Comparison of ENCODE assay signal across 15 mouse cellular contexts in the genomic region with DNA sequence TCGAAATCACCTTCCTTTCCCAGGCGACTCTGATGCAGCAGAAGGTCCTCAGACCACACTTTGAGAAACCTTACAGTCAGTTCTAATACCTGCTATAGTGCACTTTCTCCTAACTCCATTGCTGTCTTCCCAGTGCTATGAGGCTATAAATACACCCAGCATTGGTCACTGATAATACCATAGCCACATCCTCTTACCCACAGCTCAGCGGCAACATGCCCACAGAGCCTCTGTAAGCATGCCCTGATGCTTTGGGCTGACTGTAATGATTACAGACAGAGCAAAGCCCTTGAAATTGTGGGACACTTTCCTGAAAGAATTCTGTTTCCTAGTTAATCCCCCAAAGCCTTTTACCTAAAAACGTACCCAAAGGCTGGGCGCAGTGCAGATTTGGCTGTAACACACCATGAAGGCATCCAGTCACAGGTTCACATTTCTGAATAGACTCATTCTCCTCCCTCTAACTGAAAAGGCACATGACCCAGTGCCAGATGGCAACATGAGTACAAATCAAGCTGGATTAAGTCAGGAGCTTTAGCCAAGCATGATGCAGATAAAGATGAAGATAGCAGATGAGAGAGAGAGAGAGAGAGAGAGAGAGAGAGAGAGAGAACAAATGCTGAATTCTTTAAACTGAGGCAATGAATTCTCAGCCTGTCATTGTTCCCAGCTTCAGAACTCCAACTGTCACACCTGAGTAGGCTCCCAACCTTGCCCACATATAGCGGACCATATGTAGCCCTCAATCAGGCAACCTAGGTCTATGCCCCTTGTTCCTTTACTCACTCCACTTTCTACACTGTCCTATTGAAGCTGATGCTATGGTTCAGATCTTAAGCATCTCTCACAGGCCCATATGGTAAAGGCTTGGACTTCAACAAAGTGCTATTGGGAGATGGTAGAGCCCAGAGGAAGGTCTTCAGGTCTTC. TPM values are rescaled to one million over a fixed set of nuclear protein-coding genes. Genes with fewer than 3 reads are reported as not detected.
DNase-seq lines count a peak whose midpoint lies in the region; ATAC-seq lines count a peak whose summit lies in the region.
"Had no signal": no experiment of that assay in that cellular context is flagged by ENCODE, and none has a peak within 500 bp of the region (broad histone marks: within the 10 kb centered on the region; RNA-seq: fewer than 3 reads in every experiment).

No protein-coding gene starts in this region.

- 82% methylated on average over 6 of the region's 6 CpGs for WGBS in forebrain, embryonic 14.5 days
- WGBS in forebrain, embryonic 11.5 days = 88% methylated on average over 6 of the region's 6 CpGs
- WGBS in heart, embryonic 10.5 days = 78% methylated on average over 6 of the region's 6 CpGs

- no peaks in the 10 kb centered on the region for H3K27me3 ChIP-seq in forebrain, embryonic 14.5 days (replicated peaks; ENCODE audit: control insufficient read depth, insufficient read depth, low read length)
- H3K27me3 ChIP-seq in forebrain, embryonic 11.5 days (ENCODE audit: control insufficient read depth, insufficient read depth, low read length) = no peaks in the 10 kb centered on the region
- no peaks in the 10 kb centered on the region for H3K27me3 ChIP-seq in heart, embryonic 10.5 days (ENCODE audit: insufficient read depth, poor library complexity, severe bottlenecking)
- H3K27me3 ChIP-seq: heart, embryonic 12.5 days; limb, embryonic 15.5 days had no signal

- peak; percentile 1 for DNase-seq in forebrain, embryonic 14.5 days (ENCODE audit: low spot score)
- DNase-seq in forebrain, embryonic 11.5 days (ENCODE audit: low spot score) = no peak
- DNase-seq in left cerebral cortex, postnatal 4 days = peak; percentile 56
- no peak for DNase-seq in left cerebral cortex, adult 9 months (ENCODE audit: low spot score in 2 of 2)
- peak; percentile 75 to 78 for DNase-seq in cerebellum, postnatal 14 days
- DNase-seq in retina, adult 2 months (ENCODE audit: low read depth, low spot score) = peak; percentile 61
- no peak for DNase-seq in right cerebral cortex, adult 18-20 months
- no peak for DNase-seq in heart, embryonic 10.5 days (ENCODE audit: low spot score)
- DNase-seq: adrenal gland, postnatal 36 days; kidney, postnatal 10 days; lung, adult 2 months; thymus, postnatal 36 days had no signal

- H3K9me3 ChIP-seq in forebrain, embryonic 14.5 days (replicated peaks; ENCODE audit: control insufficient read depth, low read length) = no peaks in the 10 kb centered on the region
- no peaks in the 10 kb centered on the region; the same call in 1 of the 2 replicates for H3K9me3 ChIP-seq in forebrain, embryonic 11.5 days (ENCODE audit: control insufficient read depth, low read length)
- no peaks in the 10 kb centered on the region for H3K9me3 ChIP-seq in heart, embryonic 10.5 days
- H3K9me3 ChIP-seq: heart, embryonic 12.5 days; limb, embryonic 15.5 days; neural tube, embryonic 13.5 days had no signal

- H3K9ac ChIP-seq in forebrain, embryonic 14.5 days (ENCODE audit: low read length) = no peak overlapping the region
- H3K9ac ChIP-seq in forebrain, embryonic 11.5 days (ENCODE audit: low read length) = no peak overlapping the region
- H3K9ac ChIP-seq: heart, embryonic 12.5 days; limb, embryonic 15.5 days; neural tube, embryonic 13.5 days had no signal

- H3K4me1 ChIP-seq in forebrain, embryonic 14.5 days (ENCODE audit: control insufficient read depth, insufficient read depth, low read length) = no peaks in the 10 kb centered on the region
- no peaks in the 10 kb centered on the region for H3K4me1 ChIP-seq in forebrain, embryonic 11.5 days (replicated peaks; ENCODE audit: control insufficient read depth, insufficient read depth, low read length)
- peaks cover 6% of the 10 kb centered on the region; the same call in 1 of the 2 replicates for H3K4me1 ChIP-seq in heart, embryonic 10.5 days
- H3K4me1 ChIP-seq: heart, embryonic 12.5 days; limb, embryonic 15.5 days; neural tube, embryonic 13.5 days had no signal

- H3K4me2 ChIP-seq in forebrain, embryonic 14.5 days (ENCODE audit: low read length) = no peak overlapping the region
- no peak overlapping the region for H3K4me2 ChIP-seq in forebrain, embryonic 11.5 days (ENCODE audit: low read depth, low read length, severe bottlenecking)
- H3K4me2 ChIP-seq: heart, embryonic 12.5 days; limb, embryonic 15.5 days; neural tube, embryonic 13.5 days had no signal

- no peak overlapping the region for H3K27ac ChIP-seq in forebrain, embryonic 14.5 days (ENCODE audit: low read depth, low read length)
- H3K27ac ChIP-seq in forebrain, embryonic 11.5 days (ENCODE audit: low read depth, low read length) = no peak overlapping the region
- H3K27ac ChIP-seq in heart, embryonic 10.5 days = no peak overlapping the region
- H3K27ac ChIP-seq: limb, embryonic 15.5 days; neural tube, embryonic 13.5 days had no signal

- ATAC-seq in forebrain, embryonic 14.5 days = no peak
- no peak for ATAC-seq in forebrain, embryonic 11.5 days (replicated peaks; ENCODE audit: low FRiP score)

- no peak overlapping the region for H3K4me3 ChIP-seq in forebrain, embryonic 14.5 days (ENCODE audit: low read depth, low read length)
- H3K4me3 ChIP-seq in forebrain, embryonic 11.5 days (ENCODE audit: low read depth, low read length) = no peak overlapping the region
- H3K4me3 ChIP-seq in heart, embryonic 10.5 days = no peak overlapping the region
- H3K4me3 ChIP-seq: heart, embryonic 12.5 days; limb, embryonic 15.5 days; neural tube, embryonic 13.5 days had no signal

- intact Hi-C loops in left cerebral cortex, postnatal 4 days (cut with DNase I) = no loop called here

- no peaks in the 10 kb centered on the region for H3K36me3 ChIP-seq in forebrain, embryonic 14.5 days (ENCODE audit: control insufficient read depth, insufficient read depth, low read length)
- H3K36me3 ChIP-seq in forebrain, embryonic 11.5 days (ENCODE audit: control insufficient read depth, insufficient read depth, low read length) = no peaks in the 10 kb centered on the region
- H3K36me3 ChIP-seq in heart, embryonic 10.5 days = no peaks in the 10 kb centered on the region
- H3K36me3 ChIP-seq: heart, embryonic 12.5 days; limb, embryonic 15.5 days; neural tube, embryonic 13.5 days had no signal

RNA-seq across cellular contexts. Expression of a gene that starts 44.7 kb away (rescaled TPM):
- 6.7 and 7.2 TPM in 2 replicates for polyA plus RNA-seq in forebrain, embryonic 14.5 days (2014; fragmentation: Nextera tagmentation; extraction: Ambion mirVana)
- polyA plus RNA-seq in forebrain, embryonic 11.5 days (2014; fragmentation: Nextera tagmentation; extraction: Ambion mirVana) = 4.6 and 6.2 TPM in 2 replicates
- 1 to 10 TPM; 7.6 to 8.4 TPM for total RNA-seq in left cerebral cortex, postnatal 4 days (2021)
- polyA plus RNA-seq in heart, embryonic 10.5 days (2016; fragmentation: Nextera tagmentation; extraction: Ambion mirVana) = 2.2 and 3.1 TPM in 2 replicates

Comparison
In these comparisons a context has a peak if more than half of its experiments do, and no peak if none do; other contexts are left out.
1. DNase-seq: peak in forebrain, embryonic 14.5 days (single experiment), left cerebral cortex, postnatal 4 days (single experiment), cerebellum, postnatal 14 days (2 of 2) and retina, adult 2 months (single experiment); none in forebrain, embryonic 11.5 days (single experiment), left cerebral cortex, adult 9 months (0 of 2), right cerebral cortex, adult 18-20 months (single experiment) and heart, embryonic 10.5 days (single experiment).